ENCODE assay signal across 30 mouse cellular contexts in genomic region chr2:130589761-130590160, GRCm38 (mm10). TPM values are rescaled to one million over a fixed set of nuclear protein-coding genes. Genes with fewer than 3 reads are reported as not detected.
DNase-seq lines count a peak whose midpoint lies in the region; ATAC-seq and TF ChIP-seq lines count a peak whose summit lies in the region.
"Had no signal": no experiment of that assay in that cellular context is flagged by ENCODE, and none has a peak within 500 bp of the region (broad histone marks: within the 10 kb centered on the region; RNA-seq: fewer than 3 reads in every experiment).

No protein-coding gene starts in this region.

- no peaks in the 10 kb centered on the region for H3K4me1 ChIP-seq in forebrain, embryonic 11.5 days (replicated peaks; ENCODE audit: control insufficient read depth, insufficient read depth, low read length)
- H3K4me1 ChIP-seq in forebrain, embryonic 16.5 days (replicated peaks; ENCODE audit: control insufficient read depth, insufficient read depth, low read length) = no peaks in the 10 kb centered on the region
- H3K4me1 ChIP-seq in lung, embryonic 14.5 days (ENCODE audit: insufficient read depth) = no peaks in the 10 kb centered on the region
- H3K4me1 ChIP-seq in testis, adult 2 months (ENCODE audit: control insufficient read depth, insufficient read depth, low read length) = no peaks in the 10 kb centered on the region; the same call in none of the 2 replicates
- H3K4me1 ChIP-seq: embryonic facial prominence, embryonic 15.5 days; forebrain, embryonic 15.5 days; intestine, embryonic 15.5 days had no signal

- intact Hi-C loops in heart, postnatal 25 days (cut with DNase I) = no loop called here

- H3K9ac ChIP-seq in forebrain, embryonic 11.5 days (ENCODE audit: low read length) = no peak overlapping the region
- H3K9ac ChIP-seq in forebrain, embryonic 16.5 days (replicated peaks; ENCODE audit: low read depth, low read length) = no peak overlapping the region
- H3K9ac ChIP-seq in lung, embryonic 14.5 days = no peak overlapping the region
- H3K9ac ChIP-seq: embryonic facial prominence, embryonic 15.5 days; forebrain, embryonic 15.5 days; heart, embryonic 13.5 days; hindbrain, embryonic 14.5 days; intestine, embryonic 15.5 days had no signal

- H3K4me3 ChIP-seq in forebrain, embryonic 11.5 days (ENCODE audit: low read depth, low read length) = no peak overlapping the region
- H3K4me3 ChIP-seq in forebrain, embryonic 16.5 days (replicated peaks; ENCODE audit: low read length) = no peak overlapping the region
- no peak overlapping the region for H3K4me3 ChIP-seq in lung, embryonic 14.5 days (ENCODE audit: low read depth, low read length)
- peak overlapping the region; percentile 79 for H3K4me3 ChIP-seq in testis, adult 2 months (ENCODE audit: control insufficient read depth, low read depth, low read length)
- H3K4me3 ChIP-seq: embryonic facial prominence, embryonic 15.5 days; erythroblast, embryonic 14.5 days; forebrain, embryonic 10.5 days; forebrain, embryonic 15.5 days; heart, embryonic 13.5 days; hindbrain, embryonic 10.5 days; intestine, embryonic 15.5 days had no signal

- ATAC-seq in forebrain, embryonic 11.5 days (replicated peaks; ENCODE audit: low FRiP score) = no peak
- no peak for ATAC-seq in forebrain, embryonic 16.5 days
- ATAC-seq in lung, embryonic 14.5 days (ENCODE audit: insufficient read depth) = no peak
- ATAC-seq: CD4-positive, CD25-positive, alpha-beta regulatory T cell, adult 4 months; forebrain, embryonic 15.5 days; intestine, embryonic 15.5 days had no signal

- no peak for TF ChIP-seq CTCF in lung, embryonic 14.5 days (IDR thresholded peaks at IDR 0.05; ENCODE audit: low read depth)
- TF ChIP-seq CTCF in testis, adult 2 months (IDR thresholded peaks at IDR 0.05; ENCODE audit: control insufficient read depth, insufficient read depth, insufficient replicate concordance, low read depth, low read length) = no peak

- 96% methylated on average over 2 of the region's 2 CpGs for WGBS in forebrain, embryonic 11.5 days
- 91% methylated on average over 2 of the region's 2 CpGs for WGBS in forebrain, embryonic 16.5 days
- WGBS in lung, embryonic 14.5 days = 85% methylated on average over 2 of the region's 2 CpGs

- H3K36me3 ChIP-seq in forebrain, embryonic 11.5 days (ENCODE audit: control insufficient read depth, insufficient read depth, low read length) = peaks cover 2% of the 10 kb centered on the region; the same call in 1 of the 2 replicates
- peaks cover 5% of the 10 kb centered on the region; the same call in 1 of the 2 replicates for H3K36me3 ChIP-seq in forebrain, embryonic 16.5 days (ENCODE audit: control insufficient read depth, insufficient read depth)
- H3K36me3 ChIP-seq in lung, embryonic 14.5 days (ENCODE audit: insufficient read depth) = peaks cover 15% of the 10 kb centered on the region
- H3K36me3 ChIP-seq in testis, adult 2 months (ENCODE audit: control insufficient read depth, insufficient read depth, low read length) = no peaks in the 10 kb centered on the region; the same call in 1 of the 2 replicates
- H3K36me3 ChIP-seq: intestine, embryonic 15.5 days had no signal

- H3K27me3 ChIP-seq in forebrain, embryonic 11.5 days (ENCODE audit: control insufficient read depth, insufficient read depth, low read length) = no peaks in the 10 kb centered on the region; the same call in 1 of the 2 replicates
- H3K27me3 ChIP-seq in forebrain, embryonic 16.5 days (replicated peaks; ENCODE audit: control insufficient read depth, insufficient read depth, low read length) = no peaks in the 10 kb centered on the region
- H3K27me3 ChIP-seq in lung, embryonic 14.5 days (ENCODE audit: insufficient read depth, low read length) = no peaks in the 10 kb centered on the region
- no peaks in the 10 kb centered on the region for H3K27me3 ChIP-seq in testis, adult 2 months (ENCODE audit: control insufficient read depth, insufficient read depth, low read length)
- H3K27me3 ChIP-seq: embryonic facial prominence, embryonic 15.5 days; forebrain, embryonic 15.5 days; intestine, embryonic 15.5 days had no signal

- no peak overlapping the region for H3K27ac ChIP-seq in forebrain, embryonic 11.5 days (ENCODE audit: low read depth, low read length)
- no peak overlapping the region for H3K27ac ChIP-seq in forebrain, embryonic 16.5 days (ENCODE audit: low read length)
- H3K27ac ChIP-seq in lung, embryonic 14.5 days (ENCODE audit: low read depth) = no peak overlapping the region
- H3K27ac ChIP-seq in testis, adult 2 months (ENCODE audit: control insufficient read depth, insufficient read depth, low read depth, low read length) = peak overlapping the region; percentile 81
- H3K27ac ChIP-seq: embryonic facial prominence, embryonic 15.5 days; forebrain, embryonic 15.5 days; heart, embryonic 13.5 days; hindbrain, embryonic 10.5 days; hindbrain, embryonic 14.5 days; intestine, embryonic 15.5 days had no signal

- DNase-seq in forebrain, embryonic 11.5 days (ENCODE audit: low spot score) = peak; percentile 20
- peak; percentile 55 to 58 for DNase-seq in heart, adult 18-20 months
- no peak for DNase-seq in heart, postnatal 25 days (ENCODE audit: low spot score)
- DNase-seq in lung, embryonic 14.5 days = peak; percentile 21
- DNase-seq in lung, adult 18-20 months = no peak
- no peak for DNase-seq in testis, postnatal 14 days (ENCODE audit: low spot score)
- DNase-seq: adrenal gland, postnatal 10 days; B cell, adult 2 months; cerebellum, adult 11 months; cerebellum, adult 8-10 months; cerebellum, postnatal 14 days; embryo, embryonic 11 days had no signal

- H3K9me3 ChIP-seq in forebrain, embryonic 11.5 days (ENCODE audit: control insufficient read depth, low read length) = no peaks in the 10 kb centered on the region
- H3K9me3 ChIP-seq in forebrain, embryonic 16.5 days (ENCODE audit: control insufficient read depth, low read length) = no peaks in the 10 kb centered on the region
- no peaks in the 10 kb centered on the region for H3K9me3 ChIP-seq in lung, embryonic 14.5 days (ENCODE audit: low read depth, low read length)
- H3K9me3 ChIP-seq: embryonic facial prominence, embryonic 15.5 days; forebrain, embryonic 10.5 days; forebrain, embryonic 15.5 days; G1E; heart, embryonic 13.5 days; hindbrain, embryonic 10.5 days; intestine, embryonic 15.5 days had no signal

- no peak overlapping the region for H3K4me2 ChIP-seq in forebrain, embryonic 11.5 days (ENCODE audit: low read depth, low read length, severe bottlenecking)
- H3K4me2 ChIP-seq in forebrain, embryonic 16.5 days (ENCODE audit: low read length) = no peak overlapping the region
- no peak overlapping the region for H3K4me2 ChIP-seq in lung, embryonic 14.5 days
- H3K4me2 ChIP-seq: embryonic facial prominence, embryonic 15.5 days; forebrain, embryonic 15.5 days; heart, embryonic 13.5 days; hindbrain, embryonic 14.5 days; intestine, embryonic 15.5 days had no signal

- no peak for TF ChIP-seq POLR2A in testis, adult 2 months (IDR thresholded peaks at IDR 0.05; ENCODE audit: control insufficient read depth, low read depth, low read length)

RNA-seq across cellular contexts. Expression of gene Avp, which starts 7.4 kb away (rescaled TPM):
- not detected in 2 replicates for polyA plus RNA-seq in forebrain, embryonic 11.5 days (2014; fragmentation: Nextera tagmentation; extraction: Ambion mirVana)
- 4.7 and 23.5 TPM in 2 replicates for polyA plus RNA-seq in forebrain, embryonic 16.5 days (2015; fragmentation: Nextera tagmentation; extraction: Ambion mirVana)
- 10 to 100 TPM; 15.5 to 25.6 TPM for total RNA-seq in heart, adult 18-20 months (2021)
- total RNA-seq in heart, postnatal 25 days (2021) = 1 to 10 TPM; 2.1 to 2.7 TPM
- not detected in 2 replicates for polyA plus RNA-seq in lung, embryonic 14.5 days (2014; fragmentation: Nextera tagmentation; extraction: Ambion mirVana)
- polyA plus RNA-seq in testis, adult 2 months (2012; rRNA removed) = not detected in 2 replicates
- total RNA-seq: adrenal gland, postnatal 10 days; adrenal gland, postnatal 4 days; common myeloid progenitor, adult 5-6 weeks; G1E; gastrocnemius, postnatal 4 days had no signal
- polyA plus RNA-seq: CD4-positive, CD25-positive, alpha-beta regulatory T cell, adult 4 months; embryonic facial prominence, embryonic 11.5 days; embryonic facial prominence, embryonic 15.5 days; erythroblast, embryonic 14.5 days; forebrain, embryonic 10.5 days; G1E; heart, embryonic 13.5 days; hindbrain, embryonic 10.5 days; hindbrain, embryonic 14.5 days; intestine, embryonic 15.5 days had no signal

RNA-seq across cellular contexts. Expression of gene Oxt, which starts 13.8 kb away (rescaled TPM):
- polyA plus RNA-seq in forebrain, embryonic 11.5 days (2014; fragmentation: Nextera tagmentation; extraction: Ambion mirVana) = not detected in 2 replicates
- polyA plus RNA-seq in forebrain, embryonic 16.5 days (2015; fragmentation: Nextera tagmentation; extraction: Ambion mirVana) = 2.4 TPM in 1 of 2 replicates, not detected in the other
- not detected for total RNA-seq in heart, adult 18-20 months (2021)
- total RNA-seq in heart, postnatal 25 days (2021) = not detected
- polyA plus RNA-seq in lung, embryonic 14.5 days (2014; fragmentation: Nextera tagmentation; extraction: Ambion mirVana) = not detected in 2 replicates
- not detected in 2 replicates for polyA plus RNA-seq in testis, adult 2 months (2012; rRNA removed)
- total RNA-seq: adrenal gland, postnatal 10 days; adrenal gland, postnatal 4 days; common myeloid progenitor, adult 5-6 weeks; G1E; gastrocnemius, postnatal 4 days had no signal
- polyA plus RNA-seq: CD4-positive, CD25-positive, alpha-beta regulatory T cell, adult 4 months; embryonic facial prominence, embryonic 11.5 days; embryonic facial prominence, embryonic 15.5 days; erythroblast, embryonic 14.5 days; forebrain, embryonic 10.5 days; frontal cortex, adult 2 months; G1E; heart, embryonic 13.5 days; heart, postnatal 0 days; hindbrain, embryonic 10.5 days; hindbrain, embryonic 14.5 days; intestine, embryonic 15.5 days had no signal

RNA-seq across cellular contexts. Expression of gene Mrps26, which starts 26.2 kb away (rescaled TPM):
- 70.5 and 81.0 TPM in 2 replicates for polyA plus RNA-seq in forebrain, embryonic 11.5 days (2014; fragmentation: Nextera tagmentation; extraction: Ambion mirVana)
- polyA plus RNA-seq in forebrain, embryonic 16.5 days (2015; fragmentation: Nextera tagmentation; extraction: Ambion mirVana) = 76.3 and 86.2 TPM in 2 replicates
- total RNA-seq in heart, adult 18-20 months (2021) = 10 to 100 TPM; 68.5 to 72.4 TPM
- 10 to 100 TPM; 73.0 to 73.7 TPM for total RNA-seq in heart, postnatal 25 days (2021)
- 88.6 and 93.1 TPM in 2 replicates for polyA plus RNA-seq in lung, embryonic 14.5 days (2014; fragmentation: Nextera tagmentation; extraction: Ambion mirVana)
- 22.4 and 30.2 TPM in 2 replicates for polyA plus RNA-seq in testis, adult 2 months (2012; rRNA removed)

RNA-seq across cellular contexts. Expression of gene Fastkd5, which starts 40.1 kb away (rescaled TPM):
- 20.5 and 21.5 TPM in 2 replicates for polyA plus RNA-seq in forebrain, embryonic 11.5 days (2014; fragmentation: Nextera tagmentation; extraction: Ambion mirVana)
- polyA plus RNA-seq in forebrain, embryonic 16.5 days (2015; fragmentation: Nextera tagmentation; extraction: Ambion mirVana) = 12.5 and 17.2 TPM in 2 replicates
- total RNA-seq in heart, adult 18-20 months (2021) = 1 to 10 TPM; 7.7 to 7.9 TPM
- 1 to 10 TPM; 7.7 to 8.5 TPM for total RNA-seq in heart, postnatal 25 days (2021)
- 18.3 and 18.6 TPM in 2 replicates for polyA plus RNA-seq in lung, embryonic 14.5 days (2014; fragmentation: Nextera tagmentation; extraction: Ambion mirVana)
- 1.2 and 1.6 TPM in 2 replicates for polyA plus RNA-seq in testis, adult 2 months (2012; rRNA removed)

RNA-seq across cellular contexts. Expression of gene Ubox5, which starts 40.1 kb away (rescaled TPM):
- 17.8 and 21.5 TPM in 2 replicates for polyA plus RNA-seq in forebrain, embryonic 11.5 days (2014; fragmentation: Nextera tagmentation; extraction: Ambion mirVana)
- polyA plus RNA-seq in forebrain, embryonic 16.5 days (2015; fragmentation: Nextera tagmentation; extraction: Ambion mirVana) = 13.7 and 14.7 TPM in 2 replicates
- total RNA-seq in heart, adult 18-20 months (2021) = 1 to 10 TPM; 4.1 to 4.6 TPM
- 1 to 10 TPM; 4.0 to 4.2 TPM for total RNA-seq in heart, postnatal 25 days (2021)
- polyA plus RNA-seq in lung, embryonic 14.5 days (2014; fragmentation: Nextera tagmentation; extraction: Ambion mirVana) = 12.4 and 12.6 TPM in 2 replicates
- polyA plus RNA-seq in testis, adult 2 months (2012; rRNA removed) = 7.7 and 8.0 TPM in 2 replicates

Comparison
In these comparisons a context has a peak if more than half of its experiments do, and no peak if none do; other contexts are left out.
1. DNase-seq: peak in forebrain, embryonic 11.5 days (single experiment), heart, adult 18-20 months (2 of 2) and lung, embryonic 14.5 days (single experiment); none in heart, postnatal 25 days (single experiment), lung, adult 18-20 months (0 of 2) and testis, postnatal 14 days (single experiment).